Mouse (Mus musculus) thymus, adult 2 months (tissue): ENCODE results near the gene Ppp1r15b. TPM values are rescaled to one million over a fixed set of nuclear protein-coding genes. Genes with fewer than 3 reads are reported as not detected.

ENCODE experiments used
- DNase-seq: peaks from one replicate; pipeline ENCODE4 v3.0.0; 2021
- H3K27ac ChIP-seq: fragments of 200-500 bp; 2 replicates; pipeline ENCODE4 v1.5.1; 2012; ENCODE audit warnings: low read length, control low read depth; ENCODE audit not compliant: control insufficient read depth, insufficient read depth
- H3K27me3 ChIP-seq: fragments of 200-500 bp; 2 replicates; pipeline ENCODE4 v1.6.1; 2012; ENCODE audit warnings: mild to moderate bottlenecking, low read length, moderate library complexity, mixed read lengths; ENCODE audit not compliant: control insufficient read depth, insufficient read depth
- H3K36me3 ChIP-seq: fragments of 200-500 bp; 2 replicates; pipeline ENCODE4 v1.6.1; 2012; ENCODE audit warnings: mild to moderate bottlenecking, low read length, moderate library complexity; ENCODE audit not compliant: control insufficient read depth, insufficient read depth
- H3K4me1 ChIP-seq: fragments of 200-500 bp; replicated peaks from 2 replicates; pipeline ENCODE4 v1.6.1; 2012; ENCODE audit warnings: low read length; ENCODE audit not compliant: control insufficient read depth, insufficient read depth
- H3K4me3 ChIP-seq: fragments of 200-500 bp; 2 replicates; pipeline ENCODE4 v1.5.1; 2012; ENCODE audit warnings: mild to moderate bottlenecking, low read length, control low read depth, moderate library complexity; ENCODE audit not compliant: control insufficient read depth, insufficient read depth
- CTCF ChIP-seq: fragments of 200-500 bp; IDR thresholded peaks from 2 replicates; pipeline ENCODE4 v1.5.1; 2012; ENCODE audit warnings: mild to moderate bottlenecking, control low read depth, low read length, moderate library complexity, borderline replicate concordance; ENCODE audit not compliant: control insufficient read depth, poor library complexity, insufficient read depth; ENCODE audit errors: extremely low read depth
- POLR2A ChIP-seq: fragments of 200-500 bp; IDR thresholded peaks from 2 replicates; pipeline ENCODE4 v1.6.1; 2012; ENCODE audit warnings: mild to moderate bottlenecking, low read length, control low read depth, moderate library complexity; ENCODE audit not compliant: control insufficient read depth, poor library complexity, insufficient read depth; ENCODE audit errors: extremely low read depth
- WGBS: fragments of 180-500 bp; shearing (Covaris S2); methylation state at CpG from one replicate; pipeline ENCODE4 v1.1.7; 2018; 5-methylcytosine and 5-hydroxymethylcytosine counted together
- polyA plus RNA-seq: library from polyadenylated mRNA; depleted of rRNA; stranded (reverse); fragments of >200 nt; gene quantifications from 2 replicates; pipeline ENCODE4 v1.2.3, GENCODE M21; 2012

The Ppp1r15b gene
- polyA plus RNA-seq, 1 experiment: 45.8 TPM

DNA sequence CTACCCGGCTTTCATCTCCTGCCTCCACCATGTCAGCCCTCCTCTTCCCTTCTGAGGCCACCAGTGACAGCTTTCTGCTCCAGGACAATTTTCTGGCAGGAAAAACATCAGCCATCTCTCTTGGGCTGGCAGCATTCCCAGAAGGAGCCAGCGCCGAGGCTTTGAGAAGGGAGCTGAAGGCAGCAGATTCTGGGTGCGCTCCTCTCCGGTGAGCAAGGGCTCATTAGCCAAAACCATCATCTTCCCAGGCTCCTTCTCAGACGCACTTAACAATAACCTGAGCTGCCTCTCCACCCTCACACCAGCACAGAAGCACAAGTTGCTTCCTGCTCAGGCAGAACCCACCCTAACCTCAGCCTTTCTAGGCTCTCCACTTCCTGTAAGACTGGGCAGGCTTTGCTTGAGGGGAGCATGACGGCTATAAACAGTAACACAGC is 28.2 kb downstream of the Ppp1r15b start:
- peak; percentile 71 for DNase-seq

DNA sequence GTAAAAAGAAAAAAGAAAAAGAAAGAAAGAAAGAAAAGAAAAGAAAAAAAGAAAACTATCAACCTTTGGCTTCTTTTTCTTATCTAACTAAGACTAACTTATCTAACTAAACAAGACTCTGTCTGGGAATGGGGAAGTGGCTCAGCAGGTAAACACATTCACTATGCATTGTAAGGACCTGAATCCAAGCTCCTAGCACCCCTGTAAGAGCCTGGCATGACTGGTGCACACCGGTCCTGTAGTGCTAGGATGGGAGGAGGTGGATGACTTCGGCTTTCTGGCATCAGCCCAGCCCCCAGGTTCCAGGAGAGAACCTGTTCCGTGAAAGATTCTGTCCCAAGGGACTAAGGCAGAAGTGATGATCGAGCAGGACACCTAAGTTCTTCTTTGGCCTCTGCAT is 30.6 kb downstream of the Ppp1r15b start:
- 95% methylated on average over 4 of the region's 4 CpGs for WGBS
- Histone ChIP-seq H3K36me3 (no peaks in the 10 kb centered on the region), H3K4me3 (no peak overlapping the region), H3K4me1 (peaks cover 28% of the 10 kb centered on the region), H3K27ac (no peak overlapping the region), H3K27me3 (peaks cover 18% of the 10 kb centered on the region)
- no peak for TF ChIP-seq CTCF
- no peak for TF ChIP-seq POLR2A
- no peak for DNase-seq

More for the DNA sequence above, 28.2 kb downstream of the Ppp1r15b start:
- Histone ChIP-seq H3K27me3 (peaks cover 14% of the 10 kb centered on the region), H3K4me1 (peaks cover 18% of the 10 kb centered on the region), H3K4me3 (peak overlapping the region; percentile 37), H3K27ac (peak overlapping the region; percentile 77; the same call in 1 of the 2 replicates), H3K36me3 (no peaks in the 10 kb centered on the region)
- no peak for TF ChIP-seq POLR2A
- 0 out of 2 replicates have a peak, but pooled peaks have one; percentile 30 for TF ChIP-seq CTCF
- 2% methylated on average over 7 of the region's 7 CpGs for WGBS

DNA sequence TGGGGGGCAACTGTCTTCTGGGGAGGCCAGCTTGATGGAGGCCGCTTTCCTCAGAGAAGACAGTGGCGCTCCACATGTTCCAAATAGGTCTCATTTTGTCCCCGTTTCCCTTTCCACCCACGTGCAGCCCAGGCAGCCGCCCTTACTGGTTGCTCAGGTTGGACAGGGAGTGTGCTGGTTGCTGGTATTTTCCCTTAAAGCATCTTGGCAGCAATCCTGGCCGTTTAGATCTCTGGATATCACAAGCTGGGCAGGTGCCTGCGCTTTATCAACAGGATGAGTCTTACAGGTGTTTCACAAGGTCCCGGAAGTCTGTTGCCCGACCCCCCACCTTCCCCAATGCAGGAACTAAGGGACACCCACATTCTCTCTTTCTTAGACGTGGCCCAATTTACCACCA is 31.1 kb downstream of the Ppp1r15b start:
- H3K4me1 ChIP-seq: peaks cover 28% of the 10 kb centered on the region
- peaks cover 18% of the 10 kb centered on the region for H3K27me3 ChIP-seq
- TF ChIP-seq POLR2A: no peak
- no peak for TF ChIP-seq CTCF
- 79% methylated on average over 10 of the region's 10 CpGs for WGBS
- H3K4me3 ChIP-seq: no peak overlapping the region
- H3K36me3 ChIP-seq: no peaks in the 10 kb centered on the region
- DNase-seq: no peak
- no peak overlapping the region for H3K27ac ChIP-seq

DNA sequence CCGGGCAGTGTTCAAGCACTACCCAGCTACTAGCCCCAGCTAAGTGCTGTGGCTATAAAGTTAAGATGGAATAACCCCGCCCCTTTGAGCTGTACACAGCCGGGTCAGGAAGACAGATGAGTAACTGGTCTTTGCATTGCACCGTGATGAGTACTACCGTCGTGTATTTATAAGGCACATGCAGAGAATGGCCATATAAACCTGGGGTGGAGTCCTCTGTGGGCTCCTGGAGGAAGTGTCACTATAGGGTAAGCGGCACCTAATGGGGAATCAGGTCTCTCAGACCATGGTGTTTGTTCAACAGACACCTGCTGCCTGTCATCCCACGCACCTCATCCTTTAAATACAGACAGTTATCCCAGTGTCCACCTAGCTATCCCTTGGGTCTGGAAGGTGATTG is 32.0 kb downstream of the Ppp1r15b start:
- 67% methylated on average over 8 of the region's 8 CpGs for WGBS
- no peak for DNase-seq
- no peak for TF ChIP-seq CTCF
- TF ChIP-seq POLR2A: no peak
- Histone ChIP-seq H3K4me1 (peaks cover 27% of the 10 kb centered on the region), H3K4me3 (no peak overlapping the region), H3K27ac (no peak overlapping the region), H3K27me3 (peaks cover 18% of the 10 kb centered on the region), H3K36me3 (no peaks in the 10 kb centered on the region)

DNA sequence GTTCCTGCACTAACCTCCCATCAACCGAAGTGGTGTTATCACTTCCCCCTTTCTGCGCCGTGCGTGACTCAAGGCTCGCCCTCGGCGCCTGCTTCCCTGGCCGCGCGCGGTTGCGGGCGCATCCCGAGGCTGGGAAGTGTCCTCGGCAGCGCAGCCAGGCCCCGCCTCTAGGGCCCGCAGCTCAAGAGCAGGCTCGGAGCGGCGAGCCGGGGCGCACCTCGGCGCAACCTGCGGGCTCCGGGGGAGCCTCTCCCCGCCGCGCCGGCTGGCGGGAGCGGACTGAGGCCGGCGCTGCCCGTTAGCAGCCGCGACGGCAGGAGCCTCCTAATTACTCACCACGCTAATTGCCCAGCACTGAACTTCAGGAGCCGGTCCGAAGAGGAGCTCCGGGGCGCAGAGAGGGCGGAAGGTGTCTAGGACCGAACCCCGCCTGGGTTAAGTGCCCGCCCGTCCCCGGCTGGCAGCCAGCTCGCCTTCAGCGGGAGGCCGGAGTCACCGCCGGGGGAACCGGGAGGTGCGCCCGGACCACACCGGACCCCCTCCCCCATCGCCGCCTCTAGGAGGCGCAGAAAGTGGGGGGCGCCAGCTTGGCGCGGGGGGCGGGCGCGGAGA is 33.0 kb downstream of the Ppp1r15b start, which contains the start of gene Plekha6:
Gene Plekha6, plus strand, starts transcription at position 391 of the 612 bp plus-strand sequence.
- H3K36me3 ChIP-seq: no peaks in the 10 kb centered on the region
- H3K4me1 ChIP-seq: peaks cover 20% of the 10 kb centered on the region
- H3K27me3 ChIP-seq: peaks cover 18% of the 10 kb centered on the region
- peak; percentile 31; the same call in 1 of the 2 replicates for TF ChIP-seq CTCF
- TF ChIP-seq POLR2A: no peak
- H3K4me3 ChIP-seq: peak within 1 kb of the TSS; percentile 48
- 1% methylated on average over 68 of the region's 68 CpGs for WGBS
- H3K27ac ChIP-seq: no peak within 1 kb of the TSS
- DNase-seq: peak; percentile 38

DNA sequence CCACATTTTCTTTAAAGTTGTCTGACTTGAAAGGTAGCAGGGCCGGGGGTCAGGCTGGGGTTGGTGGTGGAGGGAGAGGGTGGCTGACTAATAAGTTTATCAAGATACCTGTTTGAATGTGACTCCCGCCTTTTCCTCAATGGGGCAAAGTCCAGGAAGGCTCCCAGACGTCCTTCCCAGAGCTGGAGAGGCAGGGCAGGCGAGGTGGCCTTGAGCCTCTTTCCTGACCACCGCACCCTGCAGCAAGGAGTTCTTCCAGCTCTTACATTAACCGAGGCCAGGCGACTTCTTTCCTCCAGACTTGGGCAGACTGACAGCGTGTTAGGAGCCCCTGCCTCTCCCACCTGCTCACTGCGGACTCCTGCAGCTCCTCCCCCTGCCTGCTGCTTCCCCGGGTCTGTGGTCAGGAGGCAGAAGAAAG is 33.7 kb downstream of the Ppp1r15b start:
- Histone ChIP-seq H3K36me3 (no peaks in the 10 kb centered on the region), H3K27ac (no peak overlapping the region), H3K4me3 (peak overlapping the region; percentile 48), H3K4me1 (peaks cover 17% of the 10 kb centered on the region), H3K27me3 (peaks cover 18% of the 10 kb centered on the region)
- TF ChIP-seq CTCF: no peak
- TF ChIP-seq POLR2A: no peak
- WGBS: 0% methylated on average over 10 of the region's 10 CpGs
- DNase-seq: peak; percentile 44

DNA sequence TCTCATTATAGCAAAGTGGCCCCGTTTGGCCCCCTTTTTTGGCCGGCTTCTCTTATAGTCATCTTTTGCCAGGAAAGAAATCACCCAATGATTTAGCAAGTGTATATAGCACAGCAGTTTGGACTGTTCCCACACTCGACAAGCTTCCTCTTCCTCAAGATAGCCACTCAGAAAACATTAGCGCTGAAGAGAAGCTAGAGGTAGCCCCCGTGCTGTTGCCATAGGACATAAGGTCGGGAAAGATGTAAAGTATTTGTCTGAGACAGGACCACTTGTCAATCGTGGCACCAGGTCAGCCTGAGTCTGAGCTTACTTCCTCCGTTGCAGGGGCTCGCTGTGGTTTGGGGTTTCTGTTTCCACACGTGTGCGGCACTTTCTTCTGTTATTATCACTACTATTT is 34.2 kb downstream of the Ppp1r15b start:
- Histone ChIP-seq H3K36me3 (no peaks in the 10 kb centered on the region), H3K4me3 (no peak overlapping the region), H3K27me3 (peaks cover 18% of the 10 kb centered on the region), H3K27ac (no peak overlapping the region), H3K4me1 (peaks cover 17% of the 10 kb centered on the region)
- TF ChIP-seq POLR2A (no peak), CTCF (no peak)
- no peak for DNase-seq
- 1% methylated on average over 11 of the region's 11 CpGs for WGBS
